Mouse (Mus musculus) midbrain, embryonic 13.5 days (tissue): Measurements from ENCODE around the gene Iqce. TPM values are rescaled to one million over a fixed set of nuclear protein-coding genes. Genes with fewer than 3 reads are reported as not detected.
A peak's percentile ranks its signal among the peaks of the same experiment; 100 is the strongest.

Experiments used
- ATAC-seq: fragments of 200-750 bp; cut with Nextera tagmentation; 2 replicates; pipeline ENCODE4 v1.8.0; 2017; ENCODE audit warnings: mild to moderate bottlenecking, moderate TSS enrichment, moderate library complexity
- H3K27ac ChIP-seq: fragments of 300-500 bp; sonication (generic); 2 replicates; pipeline ENCODE4 v1.5.1; 2015; ENCODE audit warnings: inconsistent platforms, mild to moderate bottlenecking, moderate library complexity
- H3K27me3 ChIP-seq: fragments of 300-500 bp; sonication (generic); 2 replicates; pipeline ENCODE4 v1.6.1; 2015; ENCODE audit warnings: mild to moderate bottlenecking, inconsistent platforms
- H3K36me3 ChIP-seq: fragments of 300-500 bp; sonication (generic); 2 replicates; pipeline ENCODE4 v1.6.1; 2015; ENCODE audit warnings: mild to moderate bottlenecking, inconsistent platforms
- H3K4me1 ChIP-seq: fragments of 300-500 bp; sonication (generic); replicated peaks from 2 replicates; pipeline ENCODE4 v1.6.1; 2015; ENCODE audit warnings: inconsistent platforms
- H3K4me2 ChIP-seq: fragments of 300-500 bp; sonication (generic); replicated peaks from 2 replicates; pipeline ENCODE4 v1.6.1; 2015; ENCODE audit warnings: moderate library complexity, mild to moderate bottlenecking, inconsistent platforms
- H3K4me3 ChIP-seq: fragments of 300-500 bp; sonication (generic); replicated peaks from 2 replicates; pipeline ENCODE4 v1.5.1; 2015; ENCODE audit warnings: mild to moderate bottlenecking, inconsistent platforms
- H3K9ac ChIP-seq: fragments of 300-500 bp; sonication (generic); replicated peaks from 2 replicates; pipeline ENCODE4 v1.6.1; 2015; ENCODE audit warnings: mild to moderate bottlenecking, inconsistent platforms
- H3K9me3 ChIP-seq: fragments of 300-500 bp; sonication (generic); 2 replicates; pipeline ENCODE4 v1.6.1; 2016; ENCODE audit warnings: mild to moderate bottlenecking, inconsistent platforms
- WGBS: fragments of 180-500 bp; shearing (Covaris S2); methylation state at CpG from one replicate; pipeline ENCODE4 v1.1.7; 2015; 5-methylcytosine and 5-hydroxymethylcytosine counted together
- polyA plus RNA-seq: library from polyadenylated mRNA; unstranded; fragments of >200 nt; fragmentation: Nextera tagmentation; extraction: Ambion mirVana; gene quantifications from 2 replicates; pipeline ENCODE4 v1.2.1, GENCODE M21; 2015

The Iqce gene
- polyA plus RNA-seq, 1 experiment from 2014 or later: 24.4 TPM

GRCm38 (mm10) chr5:140703480-140704377, 1.6 kb upstream of the Iqce start:
- H3K27me3 ChIP-seq: no peaks in the 10 kb centered on the region
- peak overlapping the region; percentile 88 for H3K4me2 ChIP-seq
- H3K4me3 ChIP-seq: peak overlapping the region; percentile 57
- peaks cover 48% of the 10 kb centered on the region for H3K4me1 ChIP-seq
- no peak overlapping the region for H3K9ac ChIP-seq
- H3K9me3 ChIP-seq: no peaks in the 10 kb centered on the region
- peaks cover 17% of the 10 kb centered on the region for H3K36me3 ChIP-seq
- peak overlapping the region; percentile 78; the same call in 1 of the 2 replicates for H3K27ac ChIP-seq
- ATAC-seq: peak; percentile 3
- WGBS: 41% methylated on average over 17 of the region's 17 CpGs

- Histone ChIP-seq H3K4me3 (peak overlapping the region; percentile 85), H3K27ac (peak overlapping the region; percentile 91; the same call in 1 of the 2 replicates), H3K4me1 (peaks cover 51% of the 10 kb centered on the region), H3K4me2 (peak overlapping the region; percentile 80), H3K9ac (peak overlapping the region; percentile 36), H3K9me3 (no peaks in the 10 kb centered on the region), H3K27me3 (no peaks in the 10 kb centered on the region), H3K36me3 (peaks cover 14% of the 10 kb centered on the region)
- 65% methylated on average over 19 of the region's 19 CpGs for WGBS
- ATAC-seq: no peak
These were observed 519 bp upstream of the Iqce start for GRCm38 (mm10) chr5:140702618-140703175.

DNA sequence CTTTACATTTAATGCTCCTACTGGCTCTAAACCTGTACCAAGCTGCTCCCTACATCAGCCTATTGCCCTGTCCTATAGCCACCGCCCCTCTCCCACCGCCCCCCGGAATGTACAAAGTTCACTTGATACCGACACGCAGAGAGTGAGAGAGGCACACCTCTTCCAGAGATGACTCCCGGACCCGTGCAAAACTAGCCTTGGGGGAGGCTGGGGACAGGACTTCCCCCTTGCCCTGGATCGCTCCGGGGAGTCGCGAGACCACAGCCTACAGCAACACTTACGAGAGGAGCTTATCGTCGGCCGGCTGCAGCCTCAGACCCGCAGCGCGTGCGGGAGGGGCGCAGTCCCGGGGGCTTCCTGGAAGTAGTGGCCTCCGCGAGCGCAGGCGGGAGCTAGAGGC, 517 bp downstream of the Iqce start:
- Histone ChIP-seq H3K27ac (peak overlapping the region; percentile 91), H3K4me2 (peak overlapping the region; percentile 80), H3K36me3 (peaks cover 17% of the 10 kb centered on the region), H3K9me3 (no peaks in the 10 kb centered on the region), H3K27me3 (no peaks in the 10 kb centered on the region), H3K4me3 (peak overlapping the region; percentile 85), H3K9ac (peak overlapping the region; percentile 91), H3K4me1 (peaks cover 56% of the 10 kb centered on the region)
- WGBS: under 1% methylated on average over 25 of the region's 25 CpGs
- no peak; the same call in 1 of the 2 replicates for ATAC-seq

GRCm38 (mm10) chr5:140699776-140700175, 2.4 kb downstream of the Iqce start:
- Histone ChIP-seq H3K4me2 (no peak overlapping the region), H3K4me3 (no peak overlapping the region), H3K36me3 (peaks cover 32% of the 10 kb centered on the region), H3K4me1 (peaks cover 42% of the 10 kb centered on the region), H3K27me3 (no peaks in the 10 kb centered on the region), H3K9ac (peak overlapping the region; percentile 10; the same call in 1 of the 2 replicates), H3K9me3 (no peaks in the 10 kb centered on the region), H3K27ac (no peak overlapping the region)
- no peak for ATAC-seq
- WGBS: 81% methylated on average over 9 of the region's 9 CpGs

GRCm38 (mm10) chr5:140695987-140696386, 6.2 kb downstream of the Iqce start:
- H3K9me3 ChIP-seq: no peaks in the 10 kb centered on the region
- H3K9ac ChIP-seq: 0 out of 2 replicates have a peak overlapping the region, but pooled peaks have one; percentile 6
- H3K4me2 ChIP-seq: no peak overlapping the region
- 90% methylated on average over 7 of the region's 7 CpGs for WGBS
- H3K27ac ChIP-seq: no peak overlapping the region
- no peak for ATAC-seq
- H3K4me3 ChIP-seq: no peak overlapping the region
- H3K27me3 ChIP-seq: no peaks in the 10 kb centered on the region
- peaks cover 66% of the 10 kb centered on the region for H3K36me3 ChIP-seq
- H3K4me1 ChIP-seq: peaks cover 23% of the 10 kb centered on the region

DNA sequence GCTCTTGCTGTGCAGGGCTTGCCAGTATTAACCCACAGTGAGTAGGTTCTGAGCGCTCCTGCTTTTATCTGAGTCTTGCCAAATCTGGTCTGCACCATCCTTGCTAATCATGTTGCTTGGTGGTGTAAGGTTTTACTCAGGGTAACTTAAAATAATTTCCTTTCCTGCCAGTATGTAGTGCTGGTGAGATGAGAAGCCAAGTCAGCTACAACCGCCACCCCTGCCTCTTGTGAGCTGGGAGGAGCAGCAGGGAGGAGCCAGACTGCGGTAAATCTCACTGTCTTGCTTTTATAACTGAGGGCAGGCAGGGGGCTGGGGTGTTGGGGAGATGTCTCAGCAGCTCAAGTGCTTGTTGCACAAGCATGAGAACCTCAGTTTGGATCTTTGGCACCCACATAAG, 13.7 kb downstream of the Iqce start:
- H3K36me3 ChIP-seq: peaks cover 76% of the 10 kb centered on the region
- H3K9ac ChIP-seq: no peak overlapping the region
- peaks cover 7% of the 10 kb centered on the region; the same call in 1 of the 2 replicates for H3K4me1 ChIP-seq
- ATAC-seq: no peak
- no peak overlapping the region for H3K4me3 ChIP-seq
- WGBS: 94% methylated on average over 3 of the region's 3 CpGs
- H3K27ac ChIP-seq: no peak overlapping the region
- H3K27me3 ChIP-seq: no peaks in the 10 kb centered on the region
- H3K4me2 ChIP-seq: no peak overlapping the region
- H3K9me3 ChIP-seq: no peaks in the 10 kb centered on the region

DNA sequence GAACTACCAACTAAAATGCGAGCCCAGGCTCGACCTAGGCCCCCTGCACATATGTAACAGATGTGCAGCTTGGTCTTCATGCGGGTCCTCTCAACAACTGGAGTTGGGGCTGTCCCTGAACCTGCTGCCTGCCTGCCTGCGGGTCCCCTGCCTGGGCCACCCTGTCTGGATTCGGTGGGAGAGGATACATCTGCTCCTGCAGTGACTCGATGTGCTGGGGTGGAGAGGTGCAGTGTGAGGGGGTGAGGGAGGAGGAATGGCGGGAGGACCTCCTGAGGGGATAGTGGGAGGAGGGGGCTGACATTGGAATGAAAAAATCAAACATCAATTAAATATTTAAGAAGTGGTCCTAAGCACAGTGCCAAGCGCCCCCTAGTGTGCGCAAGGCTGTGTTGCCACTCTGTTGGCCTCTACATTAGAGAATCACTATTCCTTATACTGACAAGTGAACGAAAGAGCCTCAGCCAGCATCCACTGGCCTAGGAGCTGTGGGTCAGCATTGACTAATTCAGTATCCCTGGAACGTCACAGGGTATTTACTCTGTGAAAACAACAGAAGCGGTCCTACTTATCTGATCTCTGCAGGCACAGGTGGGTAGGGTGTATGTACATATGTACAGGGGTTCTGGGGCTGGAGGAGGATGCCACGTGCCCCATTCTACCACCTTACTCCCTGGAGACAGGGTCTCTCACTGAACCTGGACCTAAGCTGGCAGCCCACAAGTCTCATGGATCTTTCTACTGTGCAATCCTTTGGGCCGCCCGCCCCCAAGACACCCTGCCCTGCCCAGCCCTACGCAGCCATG, 17.6 kb downstream of the Iqce start:
- Histone ChIP-seq H3K9ac (no peak overlapping the region), H3K4me1 (peaks cover 7% of the 10 kb centered on the region; the same call in 1 of the 2 replicates), H3K27ac (no peak overlapping the region), H3K27me3 (no peaks in the 10 kb centered on the region), H3K4me3 (no peak overlapping the region), H3K9me3 (no peaks in the 10 kb centered on the region), H3K4me2 (no peak overlapping the region), H3K36me3 (peaks cover 54% of the 10 kb centered on the region)
- 61% methylated on average over 16 of the region's 16 CpGs for WGBS
- peak; percentile 74 for ATAC-seq

GRCm38 (mm10) chr5:140682113-140682512, 20.1 kb downstream of the Iqce start:
- WGBS: 97% methylated on average over 6 of the region's 6 CpGs
- H3K9me3 ChIP-seq: no peaks in the 10 kb centered on the region
- H3K4me3 ChIP-seq: no peak overlapping the region
- ATAC-seq: no peak
- no peak overlapping the region for H3K4me2 ChIP-seq
- H3K4me1 ChIP-seq: peaks cover 7% of the 10 kb centered on the region; the same call in 1 of the 2 replicates
- peaks cover 53% of the 10 kb centered on the region for H3K36me3 ChIP-seq
- no peaks in the 10 kb centered on the region for H3K27me3 ChIP-seq
- no peak overlapping the region for H3K9ac ChIP-seq
- no peak overlapping the region for H3K27ac ChIP-seq

DNA sequence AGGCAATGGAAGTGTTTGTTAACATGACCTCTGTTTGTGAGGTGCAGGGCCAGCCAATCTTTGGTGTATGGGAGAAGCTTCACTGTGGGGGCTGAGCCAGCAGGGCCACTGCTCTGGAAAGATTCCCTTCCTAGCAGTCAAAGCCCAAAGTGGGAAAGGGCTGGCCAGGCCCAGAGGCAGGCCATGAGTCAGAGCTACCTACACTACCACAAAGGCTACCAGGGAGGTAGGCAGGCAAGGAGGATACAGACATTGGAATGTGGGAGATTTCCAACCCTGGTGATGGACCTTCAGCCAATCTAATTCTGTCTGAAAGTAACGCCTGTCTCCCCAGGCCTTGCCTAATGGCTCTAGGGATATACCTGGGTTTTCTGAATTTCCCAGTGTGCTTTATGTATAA, 21.2 kb downstream of the Iqce start:
- Histone ChIP-seq H3K4me1 (peaks cover 7% of the 10 kb centered on the region; the same call in 1 of the 2 replicates), H3K9me3 (no peaks in the 10 kb centered on the region), H3K9ac (no peak overlapping the region), H3K4me2 (no peak overlapping the region), H3K4me3 (no peak overlapping the region), H3K36me3 (peaks cover 53% of the 10 kb centered on the region), H3K27me3 (no peaks in the 10 kb centered on the region), H3K27ac (no peak overlapping the region)
- WGBS: 100% methylated on average over 1 of the region's 1 CpGs
- no peak for ATAC-seq

DNA sequence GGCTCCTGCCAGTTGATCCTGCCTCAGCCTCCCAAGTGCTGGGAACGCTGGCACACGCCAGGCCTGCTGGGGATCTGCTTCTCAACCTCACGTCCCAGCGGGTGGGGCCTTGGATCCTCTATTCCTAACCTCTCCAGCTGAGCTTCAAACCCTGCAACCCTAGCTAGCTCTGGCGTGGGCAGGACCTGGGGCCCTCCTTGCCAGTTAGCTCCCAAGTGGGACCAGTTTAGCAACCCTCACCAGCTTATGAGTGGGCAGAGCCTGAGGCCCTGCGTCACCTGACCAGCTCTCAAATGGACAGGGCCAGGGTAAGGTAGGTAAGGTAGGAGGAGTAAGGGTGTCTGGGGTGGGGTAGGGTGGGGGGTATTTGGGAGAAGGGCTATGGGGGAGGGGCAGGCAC, 22.1 kb downstream of the Iqce start:
- Histone ChIP-seq H3K36me3 (peaks cover 53% of the 10 kb centered on the region), H3K27ac (no peak overlapping the region), H3K4me1 (peaks cover 8% of the 10 kb centered on the region; the same call in 1 of the 2 replicates), H3K9me3 (no peaks in the 10 kb centered on the region), H3K4me2 (no peak overlapping the region), H3K9ac (no peak overlapping the region), H3K27me3 (no peaks in the 10 kb centered on the region), H3K4me3 (no peak overlapping the region)
- ATAC-seq: no peak
- 85% methylated on average over 6 of the region's 6 CpGs for WGBS

- peaks cover 68% of the 10 kb centered on the region for H3K36me3 ChIP-seq
These were observed 25.0 kb downstream of the Iqce start for GRCm38 (mm10) chr5:140677137-140677536.

More at GRCm38 (mm10) chr5:140677137-140677536, 25.0 kb downstream of the Iqce start:
- H3K9me3 ChIP-seq: no peaks in the 10 kb centered on the region
- WGBS: 94% methylated on average over 6 of the region's 6 CpGs
- no peak overlapping the region for H3K4me3 ChIP-seq
- no peak overlapping the region for H3K4me2 ChIP-seq
- H3K27ac ChIP-seq: no peak overlapping the region
- no peaks in the 10 kb centered on the region for H3K27me3 ChIP-seq
- H3K4me1 ChIP-seq: 0 out of 2 replicates have a peak, but pooled peaks cover 3% of the 10 kb centered on the region
- ATAC-seq: no peak
- no peak overlapping the region for H3K9ac ChIP-seq
